Mouse (Mus musculus): ENCODE results near the gene Mrvi1.

DNA sequence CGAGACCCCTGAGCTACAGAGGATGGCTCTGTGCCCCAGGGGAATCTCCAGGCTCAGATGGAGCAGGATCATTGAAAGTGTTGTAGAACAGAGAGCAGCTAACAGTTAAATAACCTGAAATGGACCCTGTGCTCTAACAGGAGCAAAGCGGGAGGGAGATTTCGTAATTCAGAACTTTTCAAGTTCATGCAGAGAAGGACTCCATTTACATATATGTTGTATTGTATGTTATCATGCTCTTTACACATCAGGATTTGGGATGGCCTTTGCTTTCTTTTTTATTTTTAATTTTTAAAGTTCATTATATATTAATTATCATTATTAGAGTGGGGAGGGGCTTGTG, 18.6 kb downstream of the Mrvi1 start:
- TF ChIP-seq CTCF (conservative IDR thresholded peaks at IDR 0.05; ENCODE audit: low read length) (no peak), NANOG (IDR thresholded peaks at IDR 0.05; ENCODE audit: borderline replicate concordance, low read length) (no peak)

All from E14TG2a.4 (cell line).